Comparison of ENCODE assay signal across 14 mouse cellular contexts in the genomic region with DNA sequence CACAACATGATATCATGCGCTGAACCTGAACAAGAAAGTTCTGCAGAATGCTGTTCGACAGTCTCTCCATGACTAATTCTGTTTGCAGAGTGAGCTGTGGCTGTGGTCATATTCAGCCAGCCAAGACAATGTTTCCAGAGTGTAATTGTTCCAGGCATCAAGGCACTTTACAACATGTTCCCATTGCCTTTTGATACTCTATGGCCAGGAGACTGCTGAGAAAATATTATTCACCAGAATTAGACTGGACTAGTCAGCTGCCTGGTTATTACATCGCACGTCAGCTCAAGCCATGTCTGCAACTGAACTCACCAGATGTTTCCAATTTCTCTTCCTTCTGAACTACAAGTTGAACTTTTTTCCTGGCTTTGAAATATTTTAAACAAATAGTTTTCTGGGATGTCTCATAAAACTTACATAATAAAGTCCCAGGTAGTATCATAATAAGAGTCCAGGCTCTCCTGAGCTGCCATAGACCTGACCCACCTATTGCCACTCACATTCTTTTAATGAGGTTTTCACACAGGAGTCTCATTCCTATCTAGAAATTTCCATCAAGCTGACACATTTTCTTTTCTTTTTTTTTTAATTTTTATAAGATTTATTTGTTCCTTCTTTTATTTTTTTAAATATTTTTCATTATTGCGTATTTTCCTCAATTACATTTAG.
DNase-seq lines count a peak whose midpoint lies in the region; ATAC-seq and TF ChIP-seq lines count a peak whose summit lies in the region.
"Had no signal": no experiment of that assay in that cellular context is flagged by ENCODE, and none has a peak within 500 bp of the region (broad histone marks: within the 10 kb centered on the region; RNA-seq: fewer than 3 reads in every experiment).

No protein-coding gene starts in this region.

- H3K36me3 ChIP-seq in lung, embryonic 16.5 days (ENCODE audit: control insufficient read depth, insufficient read depth, low read length) = no peaks in the 10 kb centered on the region
- H3K36me3 ChIP-seq in limb, embryonic 11.5 days (ENCODE audit: control insufficient read depth, insufficient read depth, low read length) = no peaks in the 10 kb centered on the region
- H3K36me3 ChIP-seq: hindbrain, embryonic 12.5 days; neural tube, embryonic 12.5 days had no signal

- TF ChIP-seq POLR2A in lung, adult 2 months (IDR thresholded peaks at IDR 0.05; ENCODE audit: borderline replicate concordance, extremely low read depth, low read depth, low read length) = no peak

- H3K4me2 ChIP-seq in lung, embryonic 16.5 days (ENCODE audit: low read depth, low read length) = no peak overlapping the region
- no peak overlapping the region for H3K4me2 ChIP-seq in limb, embryonic 11.5 days (ENCODE audit: low read depth, severe bottlenecking)
- H3K4me2 ChIP-seq: hindbrain, embryonic 12.5 days; neural tube, embryonic 12.5 days had no signal

- no peak overlapping the region for H3K9ac ChIP-seq in lung, embryonic 16.5 days (ENCODE audit: low read length)
- no peak overlapping the region for H3K9ac ChIP-seq in limb, embryonic 11.5 days (ENCODE audit: low read length)
- H3K9ac ChIP-seq: hindbrain, embryonic 12.5 days; neural tube, embryonic 12.5 days had no signal

- no peak for TF ChIP-seq CTCF in lung, adult 2 months (IDR thresholded peaks at IDR 0.05; ENCODE audit: insufficient read depth, low read length)

- peaks cover under 1% of the 10 kb centered on the region for H3K9me3 ChIP-seq in lung, embryonic 16.5 days (ENCODE audit: control insufficient read depth, low read length)
- H3K9me3 ChIP-seq in limb, embryonic 11.5 days (ENCODE audit: control insufficient read depth, low read length) = no peaks in the 10 kb centered on the region
- H3K9me3 ChIP-seq: hindbrain, embryonic 12.5 days; neural tube, embryonic 12.5 days had no signal

- no peaks in the 10 kb centered on the region for H3K4me1 ChIP-seq in lung, embryonic 16.5 days (replicated peaks; ENCODE audit: control insufficient read depth, insufficient read depth, low read length)
- no peaks in the 10 kb centered on the region for H3K4me1 ChIP-seq in lung, adult 2 months (ENCODE audit: control insufficient read depth, insufficient read depth, low read length)
- H3K4me1 ChIP-seq in limb, embryonic 11.5 days (ENCODE audit: control insufficient read depth, insufficient read depth, low read length) = no peaks in the 10 kb centered on the region
- H3K4me1 ChIP-seq: hindbrain, embryonic 12.5 days; neural tube, embryonic 12.5 days had no signal

- peak; percentile 69 for ATAC-seq in lung, embryonic 16.5 days (ENCODE audit: low read depth)
- peak; percentile 87; the same call in 1 of the 2 replicates for ATAC-seq in limb, embryonic 11.5 days (ENCODE audit: insufficient number of reproducible peaks, low FRiP score, low TSS enrichment, low read depth)
- ATAC-seq: forebrain, embryonic 16.5 days had no signal

- H3K27me3 ChIP-seq in lung, embryonic 16.5 days (ENCODE audit: control insufficient read depth, insufficient read depth, low read depth, low read length) = no peaks in the 10 kb centered on the region
- no peaks in the 10 kb centered on the region for H3K27me3 ChIP-seq in limb, embryonic 11.5 days (ENCODE audit: control insufficient read depth, insufficient read depth, low read length)
- H3K27me3 ChIP-seq: hindbrain, embryonic 12.5 days; neural tube, embryonic 12.5 days had no signal

- peak; percentile 23 for DNase-seq in embryo, embryonic 10 days (ENCODE audit: low spot score)
- no peak for DNase-seq in embryo, embryonic 9.5 days (ENCODE audit: extremely low spot score)
- no peak for DNase-seq in lung, adult 2 months
- peak; percentile 52 for DNase-seq in limb, embryonic 11.5 days (ENCODE audit: low spot score)
- DNase-seq in thymus, postnatal 10 days (ENCODE audit: low spot score in 2 of 2) = no peak
- DNase-seq in left cerebral cortex, adult 18-20 months (ENCODE audit: low spot score in 2 of 2) = no peak
- DNase-seq in ovary, postnatal 14 days (ENCODE audit: low spot score) = no peak
- DNase-seq: cerebellum, postnatal 25 days; layer of hippocampus, postnatal 36 days; thymus, postnatal 25 days had no signal

- H3K4me3 ChIP-seq in lung, embryonic 16.5 days (ENCODE audit: low read length) = no peak overlapping the region
- no peak overlapping the region for H3K4me3 ChIP-seq in lung, adult 2 months (replicated peaks; ENCODE audit: extremely low read depth, low read depth, low read length)
- no peak overlapping the region for H3K4me3 ChIP-seq in limb, embryonic 11.5 days (ENCODE audit: low read depth, low read length)
- H3K4me3 ChIP-seq: hindbrain, embryonic 12.5 days; neural tube, embryonic 12.5 days had no signal

- WGBS in lung, embryonic 16.5 days = 62% methylated on average over 5 of the region's 5 CpGs
- WGBS in lung, adult 2 months = 65% methylated on average over 5 of the region's 5 CpGs
- 43% methylated on average over 5 of the region's 5 CpGs for WGBS in limb, embryonic 11.5 days

- H3K27ac ChIP-seq in lung, embryonic 16.5 days (ENCODE audit: low read length) = peak overlapping the region; percentile 55
- no peak overlapping the region for H3K27ac ChIP-seq in limb, embryonic 11.5 days (replicated peaks; ENCODE audit: low read depth, low read length)
- H3K27ac ChIP-seq: hindbrain, embryonic 12.5 days; neural tube, embryonic 12.5 days had no signal

Comparison
In these comparisons a context has a peak if more than half of its experiments do, and no peak if none do; other contexts are left out.
1. DNase-seq: peak in embryo, embryonic 10 days (single experiment) and limb, embryonic 11.5 days (single experiment); none in embryo, embryonic 9.5 days (single experiment), lung, adult 2 months (single experiment), thymus, postnatal 10 days (0 of 2), left cerebral cortex, adult 18-20 months (0 of 2) and ovary, postnatal 14 days (single experiment).